Mouse (Mus musculus) limb, embryonic 12.5 days (tissue): ENCODE results near the gene Sh3bp5. TPM values are rescaled to one million over a fixed set of nuclear protein-coding genes. Genes with fewer than 3 reads are reported as not detected.
A peak's percentile ranks its signal among the peaks of the same experiment; 100 is the strongest.

Experiments used
- ATAC-seq: fragments of 200-750 bp; cut with Nextera tagmentation; 2 replicates; pipeline ENCODE4 v1.8.0; 2017; ENCODE audit warnings: low read depth, moderate TSS enrichment; ENCODE audit not compliant: insufficient number of reproducible peaks, insufficient read depth, low FRiP score, low TSS enrichment
- H3K27ac ChIP-seq: fragments of 300-500 bp; sonication (generic); 2 replicates; pipeline ENCODE4 v1.5.1; 2016; ENCODE audit warnings: mild to moderate bottlenecking, moderate library complexity
- H3K27me3 ChIP-seq: fragments of 300-500 bp; sonication (generic); 2 replicates; pipeline ENCODE4 v1.6.1; 2016; ENCODE audit warnings: mild to moderate bottlenecking, moderate library complexity
- H3K36me3 ChIP-seq: fragments of 300-500 bp; sonication (generic); 2 replicates; pipeline ENCODE4 v1.6.1; 2016; ENCODE audit warnings: mild to moderate bottlenecking, moderate library complexity
- H3K4me1 ChIP-seq: fragments of 300-500 bp; sonication (generic); replicated peaks from 2 replicates; pipeline ENCODE4 v1.6.1; 2016
- H3K4me2 ChIP-seq: fragments of 300-500 bp; sonication (generic); 2 replicates; pipeline ENCODE4 v1.6.1; 2016; ENCODE audit warnings: mild to moderate bottlenecking, moderate library complexity
- H3K4me3 ChIP-seq: fragments of 300-500 bp; sonication (generic); replicated peaks from 2 replicates; pipeline ENCODE4 v1.5.1; 2016; ENCODE audit warnings: mild to moderate bottlenecking
- H3K9ac ChIP-seq: fragments of 300-500 bp; sonication (generic); replicated peaks from 2 replicates; pipeline ENCODE4 v1.6.1; 2016; ENCODE audit warnings: mild to moderate bottlenecking, moderate library complexity
- H3K9me3 ChIP-seq: fragments of 300-500 bp; sonication (generic); 2 replicates; pipeline ENCODE4 v1.6.1; 2016; ENCODE audit warnings: mild to moderate bottlenecking, moderate library complexity
- WGBS: fragments of 180-500 bp; shearing (Covaris S2); methylation state at CpG from one replicate; pipeline ENCODE4 v1.1.7; 2016; 5-methylcytosine and 5-hydroxymethylcytosine counted together
- polyA plus RNA-seq: library from polyadenylated mRNA; unstranded; fragments of >200 nt; fragmentation: Nextera tagmentation; extraction: Ambion mirVana; gene quantifications from 2 replicates; pipeline ENCODE4 v1.2.1, GENCODE M21; 2016

Sh3bp5 gene
- polyA plus RNA-seq, 1 experiment from 2014 or later: 41.9 TPM

- H3K27ac ChIP-seq: peak overlapping the region; percentile 88; the same call in 1 of the 2 replicates
- peak overlapping the region; percentile 94 for H3K4me2 ChIP-seq
- no peaks in the 10 kb centered on the region for H3K27me3 ChIP-seq
- 35% methylated on average over 4 of the region's 4 CpGs for WGBS
- peaks cover 44% of the 10 kb centered on the region for H3K36me3 ChIP-seq
- H3K9ac ChIP-seq: 0 out of 2 replicates have a peak overlapping the region, but pooled peaks have one; percentile 0
- no peak overlapping the region for H3K4me3 ChIP-seq
- peaks cover 42% of the 10 kb centered on the region for H3K4me1 ChIP-seq
- ATAC-seq: no peak
- no peaks in the 10 kb centered on the region for H3K9me3 ChIP-seq
Measured at GRCm38 (mm10) chr14:31432424-31432823, 3.5 kb downstream of the Sh3bp5 start.

- Histone ChIP-seq H3K36me3 (peaks cover 49% of the 10 kb centered on the region), H3K9me3 (0 out of 2 replicates have a peak, but pooled peaks cover under 1% of the 10 kb centered on the region), H3K27ac (no peak overlapping the region), H3K4me2 (peak overlapping the region; percentile 94; the same call in 1 of the 2 replicates), H3K4me3 (no peak overlapping the region), H3K9ac (no peak overlapping the region), H3K4me1 (peaks cover 42% of the 10 kb centered on the region), H3K27me3 (no peaks in the 10 kb centered on the region)
- 71% methylated on average over 3 of the region's 3 CpGs for WGBS
- ATAC-seq: no peak
Measured at GRCm38 (mm10) chr14:31431789-31432330, 4.0 kb downstream of the Sh3bp5 start.

- Histone ChIP-seq H3K4me1 (peaks cover 30% of the 10 kb centered on the region), H3K4me3 (no peak overlapping the region), H3K27ac (no peak overlapping the region), H3K9ac (no peak overlapping the region), H3K36me3 (peaks cover 72% of the 10 kb centered on the region), H3K27me3 (no peaks in the 10 kb centered on the region), H3K4me2 (no peak overlapping the region), H3K9me3 (peaks cover 16% of the 10 kb centered on the region)
- WGBS: 59% methylated on average over 5 of the region's 5 CpGs
- no peak for ATAC-seq
Measured at GRCm38 (mm10) chr14:31429004-31429395, 6.9 kb downstream of the Sh3bp5 start.

DNA sequence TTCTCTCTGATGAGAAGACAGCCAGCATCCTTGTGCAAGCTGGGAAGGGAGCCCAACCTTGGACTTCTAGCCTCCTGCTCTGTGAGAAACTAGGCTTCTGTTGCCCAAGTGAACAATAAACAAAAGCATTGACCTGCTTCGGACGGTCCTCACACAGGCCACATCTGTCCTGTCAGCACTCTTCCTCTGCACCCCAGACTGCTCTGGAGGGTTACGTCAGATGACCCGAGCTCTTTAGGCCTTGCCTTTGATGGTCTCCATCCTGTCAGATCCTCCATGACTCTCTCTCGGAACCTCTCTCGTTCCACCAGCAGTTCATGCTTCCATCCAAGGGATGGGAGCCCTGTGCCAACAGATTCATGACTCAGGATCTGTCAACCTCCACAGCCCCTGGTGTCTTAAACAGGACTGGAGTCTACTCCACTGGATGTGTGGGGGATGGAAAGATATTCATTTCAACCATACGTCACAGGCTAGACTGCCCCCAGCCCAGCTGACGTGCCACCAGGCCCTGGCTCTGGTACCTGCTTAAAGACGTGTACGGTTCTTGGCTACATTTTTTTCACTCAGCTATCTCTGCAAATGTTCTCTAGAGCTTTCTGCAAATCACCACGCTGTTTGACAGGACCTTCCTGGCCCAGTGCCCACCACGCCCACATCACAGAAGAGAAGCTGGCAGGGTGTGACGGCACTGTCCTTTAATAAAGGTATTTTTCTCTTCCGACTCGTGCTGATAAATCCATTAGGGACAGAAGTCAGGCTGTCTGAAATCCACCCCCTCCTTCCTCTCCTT is 7.5 kb downstream of the Sh3bp5 start:
- Histone ChIP-seq H3K36me3 (peaks cover 78% of the 10 kb centered on the region), H3K4me2 (no peak overlapping the region), H3K27ac (no peak overlapping the region), H3K27me3 (no peaks in the 10 kb centered on the region), H3K4me1 (peaks cover 29% of the 10 kb centered on the region), H3K9me3 (peaks cover 16% of the 10 kb centered on the region), H3K9ac (no peak overlapping the region), H3K4me3 (no peak overlapping the region)
- 79% methylated on average over 15 of the region's 15 CpGs for WGBS
- no peak for ATAC-seq

- H3K36me3 ChIP-seq: peaks cover 58% of the 10 kb centered on the region
- H3K9ac ChIP-seq: no peak overlapping the region
- no peak for ATAC-seq
- no peak overlapping the region for H3K4me3 ChIP-seq
- no peak overlapping the region for H3K4me2 ChIP-seq
- 0 out of 2 replicates have a peak, but pooled peaks cover 14% of the 10 kb centered on the region for H3K4me1 ChIP-seq
- no peak overlapping the region for H3K27ac ChIP-seq
- 81% methylated on average over 11 of the region's 11 CpGs for WGBS
- H3K9me3 ChIP-seq: peaks cover 16% of the 10 kb centered on the region
- no peaks in the 10 kb centered on the region for H3K27me3 ChIP-seq
Measured at GRCm38 (mm10) chr14:31422961-31423791, 12.7 kb downstream of the Sh3bp5 start.

- H3K4me1 ChIP-seq: peaks cover 20% of the 10 kb centered on the region; the same call in 1 of the 2 replicates
- no peaks in the 10 kb centered on the region for H3K27me3 ChIP-seq
- no peak overlapping the region for H3K9ac ChIP-seq
- H3K4me3 ChIP-seq: no peak overlapping the region
- H3K36me3 ChIP-seq: peaks cover 50% of the 10 kb centered on the region
- 96% methylated on average over 5 of the region's 5 CpGs for WGBS
- peaks cover 16% of the 10 kb centered on the region for H3K9me3 ChIP-seq
- H3K27ac ChIP-seq: no peak overlapping the region
- ATAC-seq: no peak
- H3K4me2 ChIP-seq: no peak overlapping the region
Measured at GRCm38 (mm10) chr14:31422395-31422794, 13.5 kb downstream of the Sh3bp5 start.

GRCm38 (mm10) chr14:31421509-31422295 is 14.2 kb downstream of the Sh3bp5 start:
- peaks cover 14% of the 10 kb centered on the region for H3K9me3 ChIP-seq
- no peak overlapping the region for H3K4me2 ChIP-seq
- H3K27me3 ChIP-seq: no peaks in the 10 kb centered on the region
- no peak overlapping the region for H3K27ac ChIP-seq
- H3K4me1 ChIP-seq: peaks cover 24% of the 10 kb centered on the region; the same call in 1 of the 2 replicates
- peaks cover 44% of the 10 kb centered on the region for H3K36me3 ChIP-seq
- H3K9ac ChIP-seq: no peak overlapping the region
- no peak for ATAC-seq
- WGBS: 88% methylated on average over 18 of the region's 18 CpGs
- H3K4me3 ChIP-seq: no peak overlapping the region

DNA sequence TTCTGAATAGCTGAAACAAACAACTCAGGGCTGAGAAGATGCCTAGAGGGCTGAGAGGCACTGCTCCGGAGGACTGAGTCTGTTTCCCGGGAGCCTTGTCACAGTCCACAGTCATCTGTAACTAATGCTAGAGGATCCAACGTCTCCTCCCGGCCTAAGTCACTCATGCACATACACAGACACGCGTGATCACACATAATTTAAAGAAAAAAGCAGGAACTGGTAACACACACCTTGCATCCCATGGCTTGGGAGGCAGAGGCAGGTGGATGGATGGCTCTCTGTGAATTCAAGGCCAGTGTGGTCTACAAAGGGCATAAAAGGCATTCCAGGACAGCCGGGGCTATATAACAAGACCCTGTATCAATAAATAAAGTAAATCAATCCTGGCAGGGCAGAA is 14.9 kb downstream of the Sh3bp5 start:
- 81% methylated on average over 7 of the region's 7 CpGs for WGBS
- H3K36me3 ChIP-seq: peaks cover 37% of the 10 kb centered on the region
- H3K4me2 ChIP-seq: no peak overlapping the region
- no peak overlapping the region for H3K4me3 ChIP-seq
- no peak overlapping the region for H3K9ac ChIP-seq
- no peak for ATAC-seq
- H3K4me1 ChIP-seq: peaks cover 24% of the 10 kb centered on the region; the same call in 1 of the 2 replicates
- no peaks in the 10 kb centered on the region for H3K27me3 ChIP-seq
- peaks cover 7% of the 10 kb centered on the region for H3K9me3 ChIP-seq
- no peak overlapping the region for H3K27ac ChIP-seq

DNA sequence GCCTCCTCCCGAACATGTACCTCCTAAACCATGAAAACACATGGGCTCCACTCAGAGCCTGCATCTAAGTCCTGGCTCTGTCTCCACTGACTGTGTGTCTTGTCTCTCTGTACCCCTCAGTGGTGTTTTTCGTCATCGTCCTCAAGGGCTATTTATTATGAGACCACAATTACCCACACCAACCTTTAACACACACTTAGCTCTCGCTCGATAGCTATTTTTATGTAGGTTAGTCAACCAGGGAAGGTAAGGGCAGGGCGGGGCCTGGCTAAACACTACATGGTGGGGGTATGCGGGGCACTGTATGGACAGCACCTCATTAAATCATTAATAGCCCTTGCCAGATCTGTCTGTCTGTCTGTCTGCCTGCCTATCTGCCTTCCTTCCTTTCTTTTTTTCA is 15.3 kb downstream of the Sh3bp5 start:
- WGBS: 86% methylated on average over 7 of the region's 7 CpGs
- no peaks in the 10 kb centered on the region for H3K27me3 ChIP-seq
- no peak overlapping the region for H3K4me3 ChIP-seq
- H3K9me3 ChIP-seq: peaks cover 3% of the 10 kb centered on the region
- H3K4me1 ChIP-seq: peaks cover 24% of the 10 kb centered on the region; the same call in 1 of the 2 replicates
- no peak overlapping the region for H3K27ac ChIP-seq
- H3K36me3 ChIP-seq: peaks cover 35% of the 10 kb centered on the region
- no peak for ATAC-seq
- no peak overlapping the region for H3K9ac ChIP-seq
- no peak overlapping the region for H3K4me2 ChIP-seq

GRCm38 (mm10) chr14:31420135-31420534 is 15.7 kb downstream of the Sh3bp5 start:
- Histone ChIP-seq H3K36me3 (peaks cover 31% of the 10 kb centered on the region), H3K4me1 (peaks cover 28% of the 10 kb centered on the region), H3K27me3 (no peaks in the 10 kb centered on the region), H3K4me3 (no peak overlapping the region), H3K27ac (no peak overlapping the region), H3K9me3 (no peaks in the 10 kb centered on the region), H3K9ac (no peak overlapping the region), H3K4me2 (no peak overlapping the region)
- WGBS: 90% methylated on average over 8 of the region's 8 CpGs
- no peak for ATAC-seq
